ENCODE assay signal across 18 mouse cellular contexts in genomic region chr9:62022961-62023680, GRCm38 (mm10). TPM values are rescaled to one million over a fixed set of nuclear protein-coding genes. Genes with fewer than 3 reads are reported as not detected.
DNase-seq lines count a peak whose midpoint lies in the region; ATAC-seq and TF ChIP-seq lines count a peak whose summit lies in the region.
"Had no signal": no experiment of that assay in that cellular context is flagged by ENCODE, and none has a peak within 500 bp of the region (broad histone marks: within the 10 kb centered on the region; RNA-seq: fewer than 3 reads in every experiment).

No protein-coding gene starts in this region.

- H3K27ac ChIP-seq in liver, postnatal 0 days (ENCODE audit: low read depth) = no peak overlapping the region
- no peak overlapping the region for H3K27ac ChIP-seq in liver, embryonic 12.5 days
- no peak overlapping the region for H3K27ac ChIP-seq in intestine, postnatal 0 days (ENCODE audit: low read depth, low read length)
- H3K27ac ChIP-seq: gastrocnemius, adult 2 months; left cerebral cortex, adult 2 months; limb, embryonic 12.5 days; midbrain, embryonic 13.5 days had no signal

- no peaks in the 10 kb centered on the region for H3K36me3 ChIP-seq in liver, postnatal 0 days (replicated peaks; ENCODE audit: insufficient read depth, low read length)
- no peaks in the 10 kb centered on the region for H3K36me3 ChIP-seq in liver, embryonic 12.5 days
- no peaks in the 10 kb centered on the region for H3K36me3 ChIP-seq in intestine, postnatal 0 days (ENCODE audit: control insufficient read depth, insufficient read depth)
- H3K36me3 ChIP-seq: limb, embryonic 12.5 days; midbrain, embryonic 13.5 days had no signal

- no peak for TF ChIP-seq EP300 in liver, postnatal 0 days (IDR thresholded peaks at IDR 0.05; ENCODE audit: low read depth)

- ATAC-seq in liver, postnatal 0 days = no peak
- no peak for ATAC-seq in liver, embryonic 12.5 days
- peak; percentile 44 for ATAC-seq in intestine, postnatal 0 days
- ATAC-seq: forebrain, embryonic 14.5 days; midbrain, embryonic 13.5 days had no signal

- H3K4me2 ChIP-seq in liver, postnatal 0 days (ENCODE audit: low read depth, low read length) = no peak overlapping the region
- H3K4me2 ChIP-seq in liver, embryonic 12.5 days = no peak overlapping the region
- H3K4me2 ChIP-seq in intestine, postnatal 0 days (replicated peaks; ENCODE audit: low read depth) = no peak overlapping the region
- H3K4me2 ChIP-seq: limb, embryonic 12.5 days; midbrain, embryonic 13.5 days had no signal

- peaks cover 21% of the 10 kb centered on the region; the same call in 1 of the 2 replicates for H3K27me3 ChIP-seq in liver, postnatal 0 days (ENCODE audit: insufficient read depth, low read length)
- H3K27me3 ChIP-seq in liver, embryonic 12.5 days (replicated peaks) = peaks cover 57% of the 10 kb centered on the region
- 0 out of 2 replicates have a peak, but pooled peaks cover 11% of the 10 kb centered on the region for H3K27me3 ChIP-seq in intestine, postnatal 0 days (replicated peaks; ENCODE audit: control insufficient read depth, insufficient read depth, low read length)

- intact Hi-C loops in left cerebral cortex, postnatal 14 days (cut with DNase I) = no loop called here

- WGBS in liver, postnatal 0 days (ENCODE audit: insufficient replicate concordance) = 72% methylated on average over 6 of the region's 6 CpGs
- whole genome bisulfite sequencing in liver, embryonic 12.5 days (ENCODE audit: insufficient replicate concordance) = 70% methylated on average over 6 of the region's 6 CpGs
- 53% methylated on average over 6 of the region's 6 CpGs for WGBS in intestine, postnatal 0 days

- H3K9ac ChIP-seq in liver, postnatal 0 days (replicated peaks) = no peak overlapping the region
- H3K9ac ChIP-seq in liver, embryonic 12.5 days = no peak overlapping the region
- no peak overlapping the region for H3K9ac ChIP-seq in intestine, postnatal 0 days (ENCODE audit: low read depth, low read length)
- H3K9ac ChIP-seq: limb, embryonic 12.5 days; midbrain, embryonic 13.5 days had no signal

- peaks cover 12% of the 10 kb centered on the region for H3K4me1 ChIP-seq in liver, postnatal 0 days (ENCODE audit: insufficient read depth)
- peaks cover 9% of the 10 kb centered on the region; the same call in 1 of the 2 replicates for H3K4me1 ChIP-seq in liver, embryonic 12.5 days
- 0 out of 2 replicates have a peak, but pooled peaks cover 4% of the 10 kb centered on the region for H3K4me1 ChIP-seq in intestine, postnatal 0 days (replicated peaks; ENCODE audit: control insufficient read depth, insufficient read depth, low read length)

- peak; percentile 31 for DNase-seq in liver, postnatal 0 days
- peak; percentile 88 for DNase-seq in kidney, postnatal 14 days
- DNase-seq in spleen, adult 12 weeks (ENCODE audit: low spot score) = no peak
- DNase-seq in left cerebral cortex, postnatal 14 days (ENCODE audit: low spot score in 2 of 2) = no peak
- no peak for DNase-seq in thymus, postnatal 25 days
- DNase-seq: cerebellum, adult 9-11 months; embryo, embryonic 11 days; gastrocnemius, adult 2 months; heart, adult 18-20 months; lung, adult 18-20 months; lung, postnatal 4 days; right cerebral cortex, postnatal 14 days had no signal

- no peaks in the 10 kb centered on the region for H3K9me3 ChIP-seq in liver, postnatal 0 days (ENCODE audit: low read length)
- no peaks in the 10 kb centered on the region for H3K9me3 ChIP-seq in liver, embryonic 12.5 days (replicated peaks)
- no peaks in the 10 kb centered on the region for H3K9me3 ChIP-seq in intestine, postnatal 0 days (ENCODE audit: control insufficient read depth)
- H3K9me3 ChIP-seq: limb, embryonic 12.5 days; midbrain, embryonic 13.5 days had no signal

- no peak overlapping the region for H3K4me3 ChIP-seq in liver, postnatal 0 days (ENCODE audit: low read depth, low read length)
- no peak overlapping the region for H3K4me3 ChIP-seq in liver, embryonic 12.5 days
- no peak overlapping the region for H3K4me3 ChIP-seq in intestine, postnatal 0 days (ENCODE audit: low read depth, low read length)
- H3K4me3 ChIP-seq: gastrocnemius, adult 2 months; left cerebral cortex, adult 2 months; limb, embryonic 12.5 days; midbrain, embryonic 13.5 days had no signal

- no peak for TF ChIP-seq CTCF in liver, postnatal 0 days (IDR thresholded peaks at IDR 0.05; ENCODE audit: low read depth)
- TF ChIP-seq CTCF in intestine, postnatal 0 days (IDR thresholded peaks at IDR 0.05; ENCODE audit: low read depth) = no peak

RNA-seq across cellular contexts. Expression of gene Paqr5, which starts 3.5 kb away (rescaled TPM):
- polyA plus RNA-seq in liver, postnatal 0 days (2015; fragmentation: Nextera tagmentation; extraction: Ambion mirVana) = 0.16 and 0.17 TPM in 2 replicates
- 0.25 and 0.29 TPM in 2 replicates for polyA plus RNA-seq in liver, embryonic 12.5 days (2016; fragmentation: Nextera tagmentation; extraction: Ambion mirVana)
- polyA plus RNA-seq in intestine, postnatal 0 days (2015; fragmentation: Nextera tagmentation; extraction: Ambion mirVana) = 2.1 and 5.1 TPM in 2 replicates
- 1 to 10 TPM in 1 of 2 experiments, under 1 TPM in 1; 0.80 to 2.3 TPM for total RNA-seq in left cerebral cortex, postnatal 14 days (2021)
- total RNA-seq: gastrocnemius, adult 2 months had no signal

Comparison
In these comparisons a context has a peak if more than half of its experiments do, and no peak if none do; other contexts are left out.
1. DNase-seq: peak in liver, postnatal 0 days (single experiment) and kidney, postnatal 14 days (single experiment); none in spleen, adult 12 weeks (single experiment), left cerebral cortex, postnatal 14 days (0 of 2) and thymus, postnatal 25 days (single experiment).